Mouse (Mus musculus): ENCODE measurements around the gene Tns1.

Gene Tns1

DNA sequence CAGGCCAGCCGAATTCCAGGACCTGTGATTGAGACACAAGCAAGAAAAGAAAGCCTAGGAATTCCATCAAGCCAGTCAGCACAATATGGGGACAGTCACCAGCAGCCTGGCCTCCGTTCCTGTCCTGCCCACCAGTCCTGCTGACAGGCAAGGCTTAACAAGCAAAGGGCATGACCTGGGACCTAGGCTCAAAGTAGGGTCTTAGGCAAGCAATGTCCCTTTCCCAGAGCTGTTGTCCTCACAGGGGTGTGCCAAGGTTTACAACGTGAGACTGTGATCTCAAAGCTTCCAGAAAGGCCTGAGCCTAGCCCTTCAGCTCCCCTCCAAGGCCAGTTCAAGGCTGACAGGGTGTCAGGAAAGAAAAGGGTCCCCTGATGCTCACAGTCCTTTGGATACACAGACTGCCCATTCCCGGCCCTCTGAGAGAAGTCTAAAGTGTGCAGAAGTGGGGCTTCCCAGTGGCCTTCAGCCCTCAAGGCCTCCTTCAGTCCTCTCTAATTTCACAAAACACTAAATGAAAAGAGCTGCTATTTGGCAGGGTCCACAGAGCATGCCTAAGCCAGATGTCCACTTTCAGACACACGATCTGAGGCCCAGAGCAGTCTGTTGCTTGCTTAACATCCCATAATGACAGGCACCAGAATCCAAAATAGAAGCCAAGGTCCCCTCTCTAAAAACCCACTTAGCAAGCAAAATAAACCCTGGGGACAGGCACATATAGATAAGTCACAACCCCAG is 131.9 kb downstream of the Tns1 start:
- DNase-seq (ENCODE audit: low spot score in 2 of 2): no peak

DNA sequence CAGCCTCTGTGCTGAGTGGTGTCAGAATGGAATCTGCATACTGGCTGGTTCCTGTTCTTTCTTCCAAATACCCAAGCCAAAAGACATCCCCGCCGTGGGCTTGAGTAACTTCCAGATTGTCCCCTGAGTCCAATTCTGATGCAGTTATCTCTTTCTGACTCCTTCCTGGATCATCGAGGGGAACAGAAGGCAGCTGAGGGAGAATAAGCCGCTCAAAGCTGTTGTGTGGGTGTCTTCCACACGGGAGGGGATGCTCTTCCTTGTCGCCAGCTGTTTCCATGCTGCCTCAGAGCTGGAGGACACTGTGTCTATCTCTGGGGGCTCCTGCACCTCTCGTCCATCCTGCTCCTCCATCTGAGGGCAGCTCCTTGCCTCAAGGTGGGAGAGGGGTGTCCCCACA is 133.0 kb downstream of the Tns1 start:
- DNase-seq (ENCODE audit: low spot score in 2 of 2): peak; percentile 51 to 76

GRCm38 (mm10) chr1:73990024-73990423 is 134.2 kb downstream of the Tns1 start:
- no peak for DNase-seq (ENCODE audit: low spot score in 2 of 2)

DNA sequence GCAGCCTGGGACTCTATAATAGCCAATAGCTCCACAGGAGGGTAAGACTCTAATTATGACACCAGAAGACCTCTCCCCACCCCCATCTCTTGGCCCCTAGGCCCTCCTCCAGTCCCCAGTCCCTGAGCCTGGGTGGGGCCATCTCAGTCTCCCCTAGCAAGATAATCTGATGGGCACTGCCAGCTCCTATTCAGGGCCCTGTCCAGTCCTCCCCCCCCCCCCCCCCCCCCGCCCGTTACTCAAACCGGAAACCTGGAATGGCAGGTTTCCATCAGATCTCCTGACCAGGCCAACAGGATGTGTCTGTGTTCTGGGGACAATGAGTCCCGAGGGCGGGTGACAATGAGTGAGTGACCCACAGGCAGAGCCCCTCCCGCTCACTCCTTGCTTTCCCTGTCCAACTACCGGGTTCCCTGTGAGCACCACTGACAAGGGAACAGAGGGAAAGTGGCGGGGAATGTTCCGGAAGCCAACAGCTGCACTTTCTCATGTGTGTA is 136.5 kb downstream of the Tns1 start:
- no peak for DNase-seq (ENCODE audit: low spot score in 2 of 2)

GRCm38 (mm10) chr1:73986268-73987045 is 137.8 kb downstream of the Tns1 start:
- peak; percentile 63 to 79 for DNase-seq (ENCODE audit: low spot score in 2 of 2)

DNA sequence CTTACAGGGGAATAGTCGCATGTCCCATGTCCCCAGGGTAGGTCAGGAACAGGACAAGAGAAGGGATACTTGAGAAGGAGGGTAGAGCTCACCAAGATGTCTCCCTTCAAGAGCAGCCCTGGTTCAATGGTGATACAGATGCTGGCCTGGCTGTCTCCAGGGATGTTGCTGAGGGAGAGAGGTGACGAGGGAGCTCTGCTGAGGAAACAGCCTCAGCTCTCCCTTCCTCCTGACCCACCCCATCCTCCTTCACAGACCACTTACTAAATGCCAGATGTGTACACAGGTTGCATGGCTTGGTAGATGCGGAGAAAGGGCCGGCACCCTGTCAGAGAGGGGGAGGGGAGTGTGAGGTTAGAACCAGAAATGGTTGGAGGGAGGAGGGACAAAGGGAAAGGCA is 138.6 kb downstream of the Tns1 start:
- no peak for DNase-seq (ENCODE audit: low spot score in 2 of 2)

- DNase-seq (ENCODE audit: low spot score in 2 of 2): peak; percentile 80 to 84
Measured at GRCm38 (mm10) chr1:73979214-73979613, 145.0 kb downstream of the Tns1 start.

- no peak for DNase-seq (ENCODE audit: low spot score in 2 of 2)
Measured at GRCm38 (mm10) chr1:73978576-73978975, 145.7 kb downstream of the Tns1 start.

DNA sequence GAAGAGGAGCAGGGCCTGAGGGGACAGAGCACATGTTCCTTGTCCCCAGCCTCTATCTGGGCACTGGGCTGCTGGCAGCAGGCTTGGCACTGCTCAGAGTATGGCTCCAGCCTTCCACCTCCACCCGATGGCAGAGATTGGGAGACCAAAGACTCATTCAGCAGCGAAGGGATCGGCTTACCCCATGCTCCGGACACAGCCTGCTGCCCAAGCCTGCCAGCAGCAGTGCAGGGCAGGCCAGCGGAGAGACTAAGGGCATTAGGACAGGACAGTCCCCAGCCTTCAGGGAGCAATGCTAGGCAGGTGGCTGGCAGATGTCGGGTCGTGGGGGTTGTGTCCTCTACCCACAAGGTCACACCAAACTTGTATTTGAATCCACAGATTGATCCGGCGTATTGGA is 150.3 kb downstream of the Tns1 start:
- peak in 1 of 2 experiments; percentile 36 for DNase-seq (ENCODE audit: low spot score in 2 of 2)

DNA sequence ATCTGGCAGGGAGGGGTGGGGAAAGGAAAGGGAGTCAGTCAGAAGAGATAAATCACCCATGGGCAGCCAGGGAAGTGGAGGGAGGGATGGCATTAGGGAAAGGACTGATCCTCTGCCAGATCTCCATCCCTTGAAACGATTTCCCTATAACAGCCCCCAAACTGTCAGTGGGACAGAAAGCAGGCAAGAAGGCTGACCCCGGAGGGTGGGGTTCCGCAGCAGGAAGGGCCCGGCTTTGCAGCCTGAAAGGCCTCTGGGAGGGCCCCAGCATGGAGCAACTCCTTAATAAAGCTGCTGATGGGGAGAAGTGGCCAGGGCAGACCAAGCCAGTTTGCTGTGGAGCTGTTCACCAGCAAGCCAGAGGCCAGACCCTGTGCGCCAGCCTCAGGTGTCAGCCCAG is 151.5 kb downstream of the Tns1 start:
- no peak for DNase-seq (ENCODE audit: low spot score in 2 of 2)

DNA sequence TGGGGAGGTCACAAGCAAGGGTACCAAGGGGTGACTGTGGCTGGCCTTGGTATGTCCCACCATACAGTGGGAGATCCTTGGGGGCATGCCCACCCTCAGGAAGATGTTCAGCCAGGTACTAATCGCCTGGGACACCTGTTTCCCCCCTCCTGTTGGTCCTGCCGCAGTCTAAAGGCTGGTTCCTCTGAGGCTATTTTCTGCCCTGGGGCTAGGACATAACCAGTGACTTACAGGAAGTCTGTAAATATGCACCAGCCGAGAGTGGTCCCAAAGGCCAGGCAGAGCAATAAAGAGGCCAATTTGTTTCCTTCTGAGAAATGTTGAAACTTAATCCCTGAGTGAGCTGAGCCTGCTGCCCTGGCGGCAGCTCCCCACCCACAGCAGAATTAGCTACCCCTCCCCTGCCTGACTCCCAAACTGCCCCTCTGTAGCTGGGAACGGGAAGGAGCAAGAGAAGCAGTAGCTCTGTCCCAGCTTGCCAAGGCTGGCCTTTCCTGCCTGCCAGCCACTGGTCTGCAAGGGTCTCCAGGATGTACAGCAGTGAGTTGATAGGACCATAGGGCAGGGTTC is 154.0 kb downstream of the Tns1 start:
- no peak for DNase-seq (ENCODE audit: low spot score in 2 of 2)

- DNase-seq (ENCODE audit: low spot score in 2 of 2): peak in 1 of 2 experiments; percentile 57
Measured at GRCm38 (mm10) chr1:73968712-73969511, 155.3 kb downstream of the Tns1 start.

GRCm38 (mm10) chr1:73966411-73967238 is 157.6 kb downstream of the Tns1 start:
- DNase-seq (ENCODE audit: low spot score in 2 of 2): no peak

DNA sequence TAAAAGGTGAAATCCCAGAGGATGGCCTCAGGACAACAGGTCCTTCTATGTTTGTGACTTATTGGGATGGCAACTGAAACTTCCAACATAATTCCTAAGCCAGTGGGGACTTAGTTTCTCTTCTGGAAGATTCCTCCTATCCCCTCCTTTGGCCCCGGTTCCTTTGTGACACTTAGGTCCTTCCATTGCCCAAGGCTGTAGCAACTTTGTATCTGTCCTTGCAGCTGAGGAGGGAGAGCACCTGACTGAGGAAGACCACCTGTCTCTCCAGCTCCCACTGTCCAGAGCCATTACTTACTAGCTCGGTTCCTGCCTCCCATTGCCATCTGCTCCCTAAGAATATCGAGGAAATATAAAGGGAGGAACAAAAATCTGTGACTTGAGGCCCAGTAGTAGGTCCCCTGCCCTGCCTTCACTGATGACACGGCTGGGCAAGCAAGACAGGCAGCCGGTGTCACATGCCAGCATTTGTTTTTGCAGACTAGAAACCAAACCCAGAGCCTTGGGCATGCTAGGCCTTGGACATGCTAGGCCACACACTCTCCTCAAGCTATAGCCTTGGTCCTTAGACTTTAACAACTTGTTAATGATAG is 160.0 kb downstream of the Tns1 start:
- DNase-seq (ENCODE audit: low spot score in 2 of 2): no peak

GRCm38 (mm10) chr1:73963626-73964025 is 160.6 kb downstream of the Tns1 start:
- peak; percentile 62 to 71 for DNase-seq (ENCODE audit: low spot score in 2 of 2)

GRCm38 (mm10) chr1:73962668-73963371 is 161.4 kb downstream of the Tns1 start:
- peak; percentile 49 to 56 for DNase-seq (ENCODE audit: low spot score in 2 of 2)

- no peak for DNase-seq (ENCODE audit: low spot score in 2 of 2)
Measured at GRCm38 (mm10) chr1:73962049-73962448, 162.2 kb downstream of the Tns1 start.

DNA sequence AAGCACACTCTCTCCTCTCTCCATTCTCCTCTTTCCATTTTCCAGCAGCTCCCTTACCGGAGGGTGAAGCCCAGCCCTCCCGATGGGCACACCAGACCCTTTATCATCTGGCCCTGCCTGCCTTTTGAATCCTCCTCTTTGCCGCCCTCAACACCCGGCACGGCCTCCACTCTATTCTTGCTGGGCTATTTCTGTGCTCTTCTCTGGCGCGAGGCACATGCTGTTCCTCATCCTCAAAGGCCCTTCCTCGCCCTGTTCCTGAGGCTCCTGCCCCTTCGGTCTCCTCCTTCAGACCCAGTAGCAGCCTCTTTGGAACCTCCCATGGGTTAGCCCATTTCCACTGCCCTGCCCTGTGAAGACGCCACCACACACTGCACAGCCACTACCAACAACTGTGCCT is 164.5 kb downstream of the Tns1 start:
- no peak for DNase-seq (ENCODE audit: low spot score in 2 of 2)

DNA sequence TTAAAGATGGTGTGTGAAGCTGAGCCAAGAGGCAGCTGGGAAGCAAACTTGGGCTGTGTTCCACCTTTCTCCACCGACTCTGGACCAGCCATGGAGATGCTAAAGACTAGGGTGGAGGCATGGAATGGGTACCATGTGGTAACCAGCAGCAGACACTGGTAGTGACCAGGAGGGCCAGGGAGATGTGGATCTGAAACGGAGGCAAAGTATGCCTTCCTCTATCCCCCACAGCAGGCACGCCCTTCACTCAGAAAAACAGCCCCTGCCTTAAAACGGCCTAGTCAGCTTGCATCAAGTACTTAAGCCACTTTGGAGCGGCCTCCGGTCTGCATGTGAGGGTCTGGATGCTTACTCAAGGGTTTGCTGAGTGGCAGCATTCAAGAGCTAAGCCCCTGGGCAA is 164.9 kb downstream of the Tns1 start:
- no peak for DNase-seq (ENCODE audit: low spot score in 2 of 2)

Data from right cerebral cortex, postnatal 10 days (tissue).